Mouse (Mus musculus): ENCODE measurements around the gene Angptl6. TPM values are rescaled to one million over a fixed set of nuclear protein-coding genes. Genes with fewer than 3 reads are reported as not detected.
A peak's percentile ranks its signal among the peaks of the same experiment; 100 is the strongest.

Angptl6 gene
- polyA plus RNA-seq, 1 experiment from 2014 or later, result 15.5 TPM

DNA sequence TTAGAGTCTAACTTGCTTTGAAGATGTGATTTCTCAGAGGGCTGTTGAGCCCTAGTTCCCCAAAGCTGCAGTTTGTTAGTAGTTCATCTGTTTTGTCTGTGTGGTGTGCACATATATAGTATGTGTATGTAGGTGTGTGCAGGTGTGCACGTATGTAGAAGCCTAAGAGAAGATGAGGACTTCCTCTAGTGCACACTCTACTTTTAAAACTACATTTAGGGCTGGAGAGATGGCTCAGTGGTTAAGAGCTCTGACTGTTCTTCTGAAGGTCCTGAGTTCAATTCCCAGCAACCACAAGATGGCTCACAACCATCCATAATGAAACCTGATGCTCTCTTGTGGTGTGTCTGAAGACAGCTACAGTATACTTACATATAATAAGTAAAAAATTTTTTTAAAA, 44.6 kb downstream of the Angptl6 start:
- Histone ChIP-seq H3K4me3 (ENCODE audit: low read depth, low read length) (no peak overlapping the region), H3K9ac (ENCODE audit: low read length) (no peak overlapping the region), H3K4me2 (ENCODE audit: low read length) (no peak overlapping the region), H3K27ac (ENCODE audit: low read depth, low read length) (no peak overlapping the region), H3K27me3 (replicated peaks; ENCODE audit: control insufficient read depth, insufficient read depth, low read length) (no peaks in the 10 kb centered on the region), H3K4me1 (ENCODE audit: control insufficient read depth, insufficient read depth, low read length) (no peaks in the 10 kb centered on the region), H3K36me3 (ENCODE audit: control insufficient read depth, insufficient read depth, low read length) (no peaks in the 10 kb centered on the region), H3K9me3 (replicated peaks; ENCODE audit: control insufficient read depth, low read length) (no peaks in the 10 kb centered on the region)
- WGBS, result 77% methylated on average over 1 of the region's 1 CpGs
- no peak for ATAC-seq
- DNase-seq (ENCODE audit: low spot score), result no peak

DNA sequence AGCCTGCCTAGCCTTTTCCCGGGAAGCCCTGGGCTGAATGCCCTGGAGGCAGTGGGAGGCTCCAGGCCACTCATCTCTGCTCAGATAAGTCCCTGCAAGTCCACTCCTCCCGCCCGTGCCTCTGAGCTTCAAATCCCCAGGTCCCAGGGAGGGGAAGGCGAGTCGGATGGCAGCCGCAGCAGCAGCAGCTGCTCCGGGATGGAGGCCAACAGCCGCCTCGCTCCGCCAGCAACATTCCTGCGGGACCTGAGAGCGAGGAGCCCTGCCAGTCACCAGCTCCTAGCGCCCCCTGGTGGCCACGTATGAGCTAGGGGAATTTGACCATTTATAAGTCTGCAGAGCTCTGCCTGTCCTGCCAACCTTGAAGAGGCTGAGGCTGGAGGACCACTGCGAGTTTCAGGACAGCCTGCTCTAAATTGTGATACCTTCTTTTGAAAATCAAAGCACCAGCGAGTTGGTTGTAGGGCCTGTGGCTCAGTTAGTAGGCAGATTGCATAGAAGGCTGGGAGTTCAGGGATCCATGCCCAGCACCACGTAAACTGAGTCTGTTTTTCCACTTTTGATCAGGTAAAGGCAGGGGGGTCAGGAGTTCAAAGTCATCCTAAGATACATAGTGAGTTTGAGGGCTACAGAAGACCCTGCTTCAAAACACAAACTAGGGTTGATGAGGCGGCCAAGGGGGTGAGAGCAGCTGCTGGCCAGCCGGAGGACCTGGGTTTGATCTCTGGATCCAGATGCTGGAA, 48.5 kb downstream of the Angptl6 start:
- no peak overlapping the region for H3K4me3 ChIP-seq (ENCODE audit: low read depth, low read length)
- H3K27me3 ChIP-seq (replicated peaks; ENCODE audit: control insufficient read depth, insufficient read depth, low read length), result no peaks in the 10 kb centered on the region
- 15% methylated on average over 19 of the region's 19 CpGs for WGBS
- H3K9ac ChIP-seq (ENCODE audit: low read length), result peak overlapping the region; percentile 29; the same call in 1 of the 2 replicates
- H3K27ac ChIP-seq (ENCODE audit: low read depth, low read length), result no peak overlapping the region
- H3K4me2 ChIP-seq (ENCODE audit: low read length), result no peak overlapping the region
- peak; percentile 96 for DNase-seq (ENCODE audit: low spot score)
- peak; percentile 95 for ATAC-seq
- H3K9me3 ChIP-seq (replicated peaks; ENCODE audit: control insufficient read depth, low read length), result no peaks in the 10 kb centered on the region
- no peaks in the 10 kb centered on the region for H3K4me1 ChIP-seq (ENCODE audit: control insufficient read depth, insufficient read depth, low read length)
- H3K36me3 ChIP-seq (ENCODE audit: control insufficient read depth, insufficient read depth, low read length), result no peaks in the 10 kb centered on the region

DNA sequence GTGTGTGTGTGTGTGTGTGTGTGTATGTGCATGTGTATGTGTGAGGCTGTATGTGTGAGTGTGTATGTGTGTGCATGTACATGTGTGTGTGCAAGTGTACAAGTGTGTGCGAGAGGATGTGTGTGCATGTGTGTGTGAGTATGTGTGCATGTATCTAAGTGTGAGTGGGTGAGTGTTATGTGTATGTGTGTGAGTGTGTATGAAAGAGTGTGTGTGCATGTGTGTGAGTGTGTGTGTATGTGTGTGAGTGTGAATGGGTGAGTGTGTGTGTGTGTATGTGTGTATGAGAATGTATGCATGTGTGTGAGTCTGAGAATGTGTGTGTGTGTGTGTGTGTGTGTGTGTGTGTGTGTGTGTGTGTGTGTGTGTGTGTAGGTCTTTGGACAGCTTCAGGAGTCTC, 51.4 kb downstream of the Angptl6 start:
- DNase-seq (ENCODE audit: low spot score), result no peak
- Histone ChIP-seq H3K27me3 (replicated peaks; ENCODE audit: control insufficient read depth, insufficient read depth, low read length) (no peaks in the 10 kb centered on the region), H3K9me3 (replicated peaks; ENCODE audit: control insufficient read depth, low read length) (no peaks in the 10 kb centered on the region), H3K36me3 (ENCODE audit: control insufficient read depth, insufficient read depth, low read length) (no peaks in the 10 kb centered on the region), H3K4me2 (ENCODE audit: low read length) (no peak overlapping the region), H3K4me3 (ENCODE audit: low read depth, low read length) (no peak overlapping the region), H3K27ac (ENCODE audit: low read depth, low read length) (no peak overlapping the region), H3K4me1 (ENCODE audit: control insufficient read depth, insufficient read depth, low read length) (no peaks in the 10 kb centered on the region), H3K9ac (ENCODE audit: low read length) (no peak overlapping the region)
- 100% methylated on average over 1 of the region's 1 CpGs for WGBS
- ATAC-seq, result no peak

DNA sequence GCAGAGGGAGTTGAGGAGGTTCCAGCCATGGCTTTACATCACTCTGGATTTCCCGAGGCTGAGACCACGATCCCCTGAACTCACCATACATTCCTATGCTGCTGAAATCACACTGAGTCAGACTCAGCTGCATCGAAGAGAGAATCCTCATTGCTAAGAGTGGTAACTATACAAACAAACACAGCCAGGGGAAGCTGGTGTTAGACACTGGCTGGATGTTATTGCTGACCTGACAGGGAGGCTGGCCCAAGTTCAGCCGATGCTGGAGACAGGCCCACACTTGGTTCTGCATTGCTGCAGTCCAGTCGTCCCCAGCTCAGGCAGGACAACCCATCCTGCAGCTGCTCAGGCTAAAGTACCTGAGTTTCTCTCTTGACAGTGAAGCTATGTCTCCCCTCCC, 53.7 kb downstream of the Angptl6 start:
- H3K4me1 ChIP-seq (ENCODE audit: control insufficient read depth, insufficient read depth, low read length), result no peaks in the 10 kb centered on the region
- no peaks in the 10 kb centered on the region for H3K9me3 ChIP-seq (replicated peaks; ENCODE audit: control insufficient read depth, low read length)
- H3K4me2 ChIP-seq (ENCODE audit: low read length), result no peak overlapping the region
- H3K27ac ChIP-seq (ENCODE audit: low read depth, low read length), result no peak overlapping the region
- WGBS, result 79% methylated on average over 5 of the region's 5 CpGs
- no peaks in the 10 kb centered on the region for H3K27me3 ChIP-seq (replicated peaks; ENCODE audit: control insufficient read depth, insufficient read depth, low read length)
- H3K9ac ChIP-seq (ENCODE audit: low read length), result no peak overlapping the region
- H3K36me3 ChIP-seq (ENCODE audit: control insufficient read depth, insufficient read depth, low read length), result no peaks in the 10 kb centered on the region
- DNase-seq (ENCODE audit: low spot score) (no peak), ATAC-seq (no peak)
- no peak overlapping the region for H3K4me3 ChIP-seq (ENCODE audit: low read depth, low read length)

Small RNA genes lying within 50 kb of the gene (microRNA-seq; reads per million reads assigned to microRNA genes)
- gene Mir7081, result 0.40 reads per million

Other genes with a start within 250 kb of the Angptl6 start
- 468 and 550 TPM in 2 replicates for gene Ubl5, start 236.8 kb downstream of the Angptl6 start, polyA plus RNA-seq (2014; fragmentation: Nextera tagmentation; extraction: Ambion mirVana)
- 10.3 and 12.5 TPM in 2 replicates for gene Fbxl12, start 235.0 kb downstream of the Angptl6 start, polyA plus RNA-seq (2014; fragmentation: Nextera tagmentation; extraction: Ambion mirVana)
- gene Pin1, start 227.6 kb downstream of the Angptl6 start, polyA plus RNA-seq (2014; fragmentation: Nextera tagmentation; extraction: Ambion mirVana), result 69.2 and 73.3 TPM in 2 replicates
- gene Olfm2, start 133.4 kb downstream of the Angptl6 start, polyA plus RNA-seq (2014; fragmentation: Nextera tagmentation; extraction: Ambion mirVana), result 88.7 and 113 TPM in 2 replicates
- gene Col5a3, start 64.7 kb downstream of the Angptl6 start, polyA plus RNA-seq (2014; fragmentation: Nextera tagmentation; extraction: Ambion mirVana), result 0.18 and 0.45 TPM in 2 replicates
- not detected in 2 replicates for gene Rdh8, start 61.2 kb downstream of the Angptl6 start, polyA plus RNA-seq (2014; fragmentation: Nextera tagmentation; extraction: Ambion mirVana)
- gene A230050P20Rik, start 11.1 kb downstream of the Angptl6 start, polyA plus RNA-seq (2014; fragmentation: Nextera tagmentation; extraction: Ambion mirVana), result 0.62 and 1.2 TPM in 2 replicates
- gene Ppan, start 8.4 kb upstream of the Angptl6 start, polyA plus RNA-seq (2014; fragmentation: Nextera tagmentation; extraction: Ambion mirVana), result 44.1 and 49.6 TPM in 2 replicates
- 264 and 269 TPM in 2 replicates for gene Eif3g, start 18.9 kb upstream of the Angptl6 start, polyA plus RNA-seq (2014; fragmentation: Nextera tagmentation; extraction: Ambion mirVana)
- 51.1 and 52.1 TPM in 2 replicates for gene Dnmt1, start 80.2 kb upstream of the Angptl6 start, polyA plus RNA-seq (2014; fragmentation: Nextera tagmentation; extraction: Ambion mirVana)
- 5.9 and 7.8 TPM in 2 replicates for gene S1pr2, start 97.1 kb upstream of the Angptl6 start, polyA plus RNA-seq (2014; fragmentation: Nextera tagmentation; extraction: Ambion mirVana)
- 118 and 129 TPM in 2 replicates for gene Mrpl4, start 123.0 kb upstream of the Angptl6 start, polyA plus RNA-seq (2014; fragmentation: Nextera tagmentation; extraction: Ambion mirVana)
- gene Icam1, start 136.3 kb upstream of the Angptl6 start, polyA plus RNA-seq (2014; fragmentation: Nextera tagmentation; extraction: Ambion mirVana), result 2.6 and 3.5 TPM in 2 replicates
- gene Icam4, start 149.6 kb upstream of the Angptl6 start, polyA plus RNA-seq (2014; fragmentation: Nextera tagmentation; extraction: Ambion mirVana), result not detected in 2 replicates
- 0.63 and 1.0 TPM in 2 replicates for gene Icam5, start 152.3 kb upstream of the Angptl6 start, polyA plus RNA-seq (2014; fragmentation: Nextera tagmentation; extraction: Ambion mirVana)
- gene Zglp1, start 187.4 kb upstream of the Angptl6 start, polyA plus RNA-seq (2014; fragmentation: Nextera tagmentation; extraction: Ambion mirVana), result 1.3 and 1.8 TPM in 2 replicates
- 0.41 and 1.8 TPM in 2 replicates for gene Gm49373, start 193.4 kb upstream of the Angptl6 start, polyA plus RNA-seq (2014; fragmentation: Nextera tagmentation; extraction: Ambion mirVana)
- 60.2 and 69.8 TPM in 2 replicates for gene Fdx1l, start 193.9 kb upstream of the Angptl6 start, polyA plus RNA-seq (2014; fragmentation: Nextera tagmentation; extraction: Ambion mirVana)
- gene Gm38431, start 212.3 kb upstream of the Angptl6 start, polyA plus RNA-seq (2014; fragmentation: Nextera tagmentation; extraction: Ambion mirVana), result 1.2 and 1.5 TPM in 2 replicates
- gene Raver1, start 212.3 kb upstream of the Angptl6 start, polyA plus RNA-seq (2014; fragmentation: Nextera tagmentation; extraction: Ambion mirVana), result 43.6 and 47.1 TPM in 2 replicates

Measured in forebrain, embryonic 14.5 days (tissue).